Mouse (Mus musculus) fat pad, adult 2 months (tissue): Measurements from ENCODE around the gene Greb1.

Source experiments
- DNase-seq: peaks from one replicate; pipeline ENCODE4 v3.0.0-alpha.2; 2011; ENCODE audit warnings: low read depth, low spot score; ENCODE audit errors: extremely low read depth

Gene Greb1

DNA sequence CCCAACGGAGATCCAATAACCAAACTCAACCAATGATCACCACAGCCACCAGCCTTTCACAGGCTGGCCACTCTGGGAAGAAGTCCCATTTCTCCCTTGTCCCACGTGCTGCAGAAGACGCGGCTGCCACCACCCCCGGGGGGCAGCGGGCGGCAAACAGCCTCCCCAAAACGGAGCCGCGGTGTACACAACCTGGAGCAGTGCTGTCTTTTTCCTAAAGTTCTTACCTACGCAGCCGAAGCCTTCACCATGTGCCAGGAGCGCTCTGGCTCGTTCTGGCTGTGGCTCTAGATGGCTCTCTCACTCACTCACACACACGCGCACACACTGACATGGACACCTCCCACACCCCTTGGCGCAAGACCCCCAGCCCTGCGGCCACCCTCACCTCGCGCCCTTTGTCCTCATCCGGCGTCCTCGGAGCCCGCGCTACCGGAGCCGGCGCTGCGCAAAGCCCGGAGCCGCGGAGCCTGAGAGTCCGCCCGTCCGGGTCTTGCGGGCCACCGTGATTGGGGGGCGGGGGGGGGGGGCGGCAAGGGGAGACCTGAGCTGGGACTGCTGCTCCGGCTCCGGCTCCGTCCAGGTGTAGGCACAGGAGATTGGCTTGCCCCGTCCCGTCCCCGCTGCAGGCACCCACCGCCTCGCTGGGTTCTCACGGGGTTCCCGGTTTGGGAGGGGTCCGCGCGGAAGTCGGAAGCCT lies at the start of gene Greb1:
TSS of gene Greb1 (minus strand) at position 628 of the 700 bp plus-strand sequence.
- DNase-seq = no peak

DNA sequence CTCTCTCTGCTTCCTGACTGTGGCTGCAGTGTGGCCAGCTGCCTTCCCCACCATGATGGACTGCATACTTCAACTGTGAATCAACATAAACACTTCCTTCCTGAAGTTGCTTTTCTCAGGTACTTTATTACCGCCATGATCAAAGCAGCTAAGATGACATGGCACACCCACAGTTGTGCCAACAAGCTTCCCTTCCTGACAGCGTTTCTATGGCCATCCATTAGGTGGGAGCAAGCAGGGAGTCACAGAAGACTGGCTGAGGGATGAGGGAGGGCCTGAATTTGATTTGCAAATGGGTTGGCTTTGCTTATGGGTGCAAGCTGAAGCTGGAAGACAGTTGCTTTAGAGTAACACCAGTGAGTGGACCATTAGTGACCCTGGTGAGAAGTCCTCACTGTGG lies 49.1 kb upstream of the Greb1 start:
- no peak for DNase-seq

GRCm38 (mm10) chr12:16848501-16848900 lies 47.8 kb upstream of the Greb1 start:
- DNase-seq = no peak

GRCm38 (mm10) chr12:16847204-16847792 lies 46.6 kb upstream of the Greb1 start:
- DNase-seq = no peak

- no peak for DNase-seq
Measured at GRCm38 (mm10) chr12:16844623-16845592, 44.2 kb upstream of the Greb1 start.

- no peak for DNase-seq
Measured at GRCm38 (mm10) chr12:16840842-16841782, 40.4 kb upstream of the Greb1 start.

- DNase-seq = no peak
Measured at GRCm38 (mm10) chr12:16837766-16838165, 37.1 kb upstream of the Greb1 start.

DNA sequence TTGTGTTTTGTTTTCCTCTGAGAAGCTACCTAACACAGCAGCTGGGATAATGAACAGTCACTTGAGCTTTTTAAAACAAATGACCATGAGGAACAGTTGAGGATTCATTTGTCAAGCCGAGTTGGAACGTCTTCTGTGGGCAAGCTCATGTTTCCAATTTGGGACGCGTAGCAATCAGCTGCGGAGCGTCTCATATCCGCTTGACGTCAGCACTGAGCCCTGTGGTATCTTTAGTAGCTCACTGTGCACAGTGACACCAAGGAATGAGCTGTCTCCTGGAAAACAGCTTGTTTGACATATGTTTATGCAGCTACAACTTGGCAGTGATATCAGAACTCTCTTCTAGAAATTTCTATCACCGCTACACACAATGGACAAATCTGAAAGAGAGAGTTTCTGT lies 35.5 kb upstream of the Greb1 start:
- no peak for DNase-seq

GRCm38 (mm10) chr12:16834701-16835100 lies 34.0 kb upstream of the Greb1 start:
- no peak for DNase-seq

GRCm38 (mm10) chr12:16831071-16831470 lies 30.4 kb upstream of the Greb1 start:
- no peak for DNase-seq

- no peak for DNase-seq
Measured at GRCm38 (mm10) chr12:16829785-16830184, 29.1 kb upstream of the Greb1 start.

DNA sequence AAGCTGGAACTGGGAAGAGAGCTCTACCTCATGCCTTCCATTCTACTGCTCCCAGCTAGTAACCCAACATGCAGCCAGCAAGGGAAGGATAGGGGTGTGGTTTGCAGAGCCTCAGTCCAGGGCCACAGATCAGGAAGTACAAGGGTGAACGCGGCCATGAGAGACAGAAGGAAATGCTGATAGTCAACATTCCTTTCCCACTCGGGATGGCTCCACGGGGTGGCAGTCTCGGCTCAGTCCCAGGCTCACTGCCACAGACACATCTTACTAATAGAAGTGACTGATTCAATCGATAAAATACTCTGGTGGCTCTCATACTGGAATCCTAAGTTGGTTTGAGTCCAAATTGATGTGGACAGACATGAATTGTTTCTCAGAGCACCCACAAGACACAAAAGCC lies 27.8 kb upstream of the Greb1 start:
- DNase-seq = no peak

- DNase-seq = no peak
Measured at GRCm38 (mm10) chr12:16823701-16824100, 23.0 kb upstream of the Greb1 start.

- DNase-seq = no peak
Measured at GRCm38 (mm10) chr12:16822181-16822734, 21.6 kb upstream of the Greb1 start.

DNA sequence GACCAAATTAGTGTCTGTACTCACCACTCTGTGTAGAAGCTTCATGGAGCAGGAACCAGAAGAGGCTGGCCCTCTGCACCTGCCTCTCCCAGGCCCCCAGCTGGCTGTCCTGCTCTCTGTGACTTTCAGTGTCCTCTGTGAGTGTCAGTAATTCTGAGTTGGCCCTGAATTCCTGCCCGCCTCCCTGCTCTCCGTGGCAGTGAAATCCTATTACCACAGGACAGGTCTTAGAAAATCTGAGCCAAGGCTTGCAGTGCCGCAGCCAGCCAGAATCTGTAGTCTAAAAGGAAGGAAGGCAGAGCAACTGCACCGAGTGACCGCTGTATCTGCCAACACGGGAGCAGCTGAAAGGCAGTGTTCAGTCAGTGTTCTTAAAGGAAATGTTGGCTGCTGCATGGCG lies 20.1 kb upstream of the Greb1 start:
- DNase-seq = no peak

DNA sequence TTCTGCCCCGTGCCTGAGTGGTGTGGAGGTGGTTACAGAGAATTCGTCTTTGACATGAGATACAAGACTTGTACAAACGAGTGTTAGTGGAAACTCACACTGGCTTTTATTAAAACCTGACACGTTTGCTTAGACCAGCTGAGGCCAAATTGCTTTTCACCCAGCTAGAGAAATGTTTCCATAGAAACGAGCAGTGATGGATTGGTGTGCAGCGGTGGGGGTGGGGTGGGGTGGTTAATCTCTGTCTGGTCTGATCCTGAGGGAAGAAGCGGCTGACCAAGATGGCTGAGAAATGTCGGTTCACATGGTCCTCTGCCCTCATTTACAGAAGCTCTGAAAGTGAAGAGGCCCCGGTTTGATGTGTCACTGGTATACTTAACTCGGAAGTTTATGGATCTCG lies 17.8 kb upstream of the Greb1 start:
- DNase-seq = no peak

GRCm38 (mm10) chr12:16817147-16817546 lies 16.5 kb upstream of the Greb1 start:
- DNase-seq = no peak

DNA sequence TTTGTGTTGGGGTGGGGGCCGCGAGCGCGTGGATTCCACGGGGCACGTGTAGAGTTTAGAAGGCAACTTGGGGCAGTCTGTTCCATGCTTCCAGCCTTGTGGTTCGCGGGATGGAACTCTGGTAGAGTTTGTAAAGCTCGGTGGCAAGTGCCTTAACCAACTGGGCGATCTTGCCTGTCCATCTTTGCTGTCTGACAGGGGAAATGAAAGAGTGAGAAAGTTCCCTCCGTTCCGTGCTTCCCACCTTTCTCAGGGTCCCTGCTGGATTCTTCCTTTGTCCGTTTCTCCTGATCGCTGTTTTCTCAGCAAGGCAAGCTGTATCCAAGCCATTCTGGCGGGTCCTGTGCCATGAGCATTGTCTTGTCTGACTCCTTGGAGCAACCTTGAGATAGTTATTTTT lies 10.8 kb upstream of the Greb1 start:
- DNase-seq = no peak

GRCm38 (mm10) chr12:16810525-16811431 lies 10.1 kb upstream of the Greb1 start, which contains the start of gene E2f6:
Gene E2f6 (plus strand): TSS chr12:16810963.
- no peak for DNase-seq
